Mouse (Mus musculus) liver, postnatal 0 days (tissue): ENCODE measurements around the gene Tpgs1.

ENCODE experiments used
- CTCF ChIP-seq: sonication (generic); IDR thresholded peaks from 2 replicates; pipeline ENCODE4 v1.5.1; 2016; ENCODE audit warnings: antibody characterized with exemption, low read depth
- EP300 ChIP-seq: IDR thresholded peaks from 2 replicates; pipeline ENCODE4 v1.6.1; 2016; ENCODE audit warnings: antibody characterized with exemption, low read depth, mild to moderate bottlenecking

DNA sequence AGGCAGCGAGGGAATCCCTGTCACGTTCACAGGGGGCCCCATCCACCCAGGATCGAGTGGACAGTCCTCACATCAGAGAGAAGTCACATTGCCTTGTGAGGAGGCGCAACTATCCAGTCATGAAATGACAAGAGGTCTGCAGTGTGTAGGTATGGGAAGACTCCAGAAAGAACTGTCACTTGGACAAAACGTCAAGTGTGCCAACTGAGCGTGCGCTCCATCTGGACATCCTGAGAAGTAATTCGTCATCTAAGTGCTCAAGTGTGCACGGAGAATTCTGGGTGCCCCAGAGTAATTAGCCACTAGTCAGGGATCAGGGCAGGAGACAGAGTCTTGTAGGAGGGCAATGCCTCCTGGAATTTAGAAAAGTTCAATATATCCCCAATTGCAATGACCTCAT lies 43.8 kb upstream of the Tpgs1 start:
- TF ChIP-seq CTCF (no peak), EP300 (no peak)
